Mouse (Mus musculus) erythroblast, embryonic 14.5 days (primary cell): ENCODE measurements around the gene Gm5134. TPM values are rescaled to one million over a fixed set of nuclear protein-coding genes. Genes with fewer than 3 reads are reported as not detected.

Experiments used
- H3K27me3 ChIP-seq: 2 replicates; pipeline ENCODE4 v1.6.1; 2012; ENCODE audit warnings: inconsistent platforms; ENCODE audit not compliant: control insufficient read depth
- H3K36me3 ChIP-seq: 2 replicates; pipeline ENCODE4 v1.6.1; 2012; ENCODE audit warnings: mild to moderate bottlenecking, inconsistent platforms; ENCODE audit not compliant: control insufficient read depth
- H3K4me1 ChIP-seq: 2 replicates; pipeline ENCODE4 v1.6.1; 2012; ENCODE audit warnings: inconsistent platforms; ENCODE audit not compliant: control insufficient read depth
- H3K4me3 ChIP-seq: replicated peaks from 2 replicates; pipeline ENCODE3; 2012; ENCODE audit warnings: moderate library complexity, mild to moderate bottlenecking, inconsistent platforms
- H3K9me3 ChIP-seq: 2 replicates; pipeline ENCODE4 v1.6.1; 2012; ENCODE audit warnings: low read length, inconsistent platforms, mixed read lengths; ENCODE audit not compliant: control insufficient read depth
- GATA1 ChIP-seq: IDR thresholded peaks from 2 replicates; pipeline ENCODE4 v1.6.1; 2012; ENCODE audit warnings: low read length, inconsistent platforms, mixed read lengths
- TAL1 ChIP-seq: IDR thresholded peaks from 3 replicates; pipeline ENCODE4 v1.6.1; 2012; ENCODE audit warnings: low read length, inconsistent platforms, mixed read lengths
- polyA plus RNA-seq: library from polyadenylated mRNA; stranded (reverse); fragments of >175 nt; gene quantifications from 2 replicates; pipeline ENCODE4 v1.2.3, GENCODE M21; 2012

Gene Gm5134
- polyA plus RNA-seq, 1 experiment = not detected

DNA sequence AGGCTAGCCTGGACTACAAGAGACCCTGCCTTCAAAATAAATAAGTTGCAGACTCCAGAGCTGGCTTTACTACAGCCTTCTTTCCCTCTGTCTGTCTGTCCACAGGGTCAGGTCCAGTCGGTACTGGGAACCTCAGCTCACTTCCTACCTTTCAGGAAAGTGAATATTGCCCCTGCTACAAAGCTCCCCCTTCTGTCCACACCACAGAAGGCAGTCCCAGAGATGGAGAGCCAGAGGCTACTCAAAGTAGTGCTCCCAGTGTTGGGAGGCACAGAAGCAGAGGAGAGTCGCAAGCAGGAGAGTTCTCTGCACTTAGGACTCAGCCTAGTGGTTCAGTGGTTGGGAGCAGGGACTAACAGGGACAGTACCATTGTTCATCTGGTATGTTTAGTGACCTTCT lies 30.0 kb upstream of the Gm5134 start:
- no peaks in the 10 kb centered on the region for H3K9me3 ChIP-seq
- H3K27me3 ChIP-seq = peaks cover 41% of the 10 kb centered on the region
- peaks cover 39% of the 10 kb centered on the region for H3K4me1 ChIP-seq
- TF ChIP-seq TAL1 (no peak), GATA1 (no peak)
- H3K36me3 ChIP-seq = peaks cover 4% of the 10 kb centered on the region
- H3K4me3 ChIP-seq = no peak overlapping the region

DNA sequence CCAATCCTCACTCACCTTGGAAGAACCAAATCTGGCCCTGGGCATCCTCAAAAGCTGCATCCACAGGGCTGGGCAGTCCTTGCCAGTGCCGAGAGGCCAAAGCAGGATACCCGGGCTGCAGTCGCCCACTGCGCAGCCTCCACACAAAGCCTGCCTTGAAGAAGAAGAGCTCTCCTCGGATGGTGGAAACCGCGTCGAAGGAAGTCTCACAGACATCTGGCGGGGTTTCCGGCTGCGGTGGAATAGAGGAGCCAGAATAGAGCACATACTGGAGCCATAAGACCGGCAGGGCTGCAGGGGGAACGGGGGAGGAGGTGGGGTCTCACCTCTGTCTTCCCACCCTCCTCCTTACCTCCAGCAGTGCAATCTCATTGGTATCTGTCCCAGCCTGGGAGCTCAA lies 27.9 kb upstream of the Gm5134 start:
- Histone ChIP-seq H3K9me3 (peaks cover 2% of the 10 kb centered on the region; the same call in 1 of the 2 replicates), H3K4me1 (peaks cover 25% of the 10 kb centered on the region), H3K4me3 (no peak overlapping the region), H3K27me3 (peaks cover 62% of the 10 kb centered on the region), H3K36me3 (no peaks in the 10 kb centered on the region)
- TF ChIP-seq TAL1 (no peak), GATA1 (no peak)

- no peak overlapping the region for H3K4me3 ChIP-seq
- H3K4me1 ChIP-seq = peaks cover 21% of the 10 kb centered on the region
- TF ChIP-seq GATA1 (no peak), TAL1 (no peak)
- H3K9me3 ChIP-seq = peaks cover 6% of the 10 kb centered on the region; the same call in 1 of the 2 replicates
- no peaks in the 10 kb centered on the region for H3K36me3 ChIP-seq
- H3K27me3 ChIP-seq = peaks cover 87% of the 10 kb centered on the region
These were observed 24.0 kb upstream of the Gm5134 start for GRCm38 (mm10) chr10:75930304-75930703.

GRCm38 (mm10) chr10:75931311-75931710 lies 23.0 kb upstream of the Gm5134 start:
- Histone ChIP-seq H3K9me3 (peaks cover 6% of the 10 kb centered on the region; the same call in 1 of the 2 replicates), H3K4me3 (no peak overlapping the region), H3K27me3 (peaks cover 77% of the 10 kb centered on the region), H3K36me3 (peaks cover 3% of the 10 kb centered on the region), H3K4me1 (peaks cover 31% of the 10 kb centered on the region)
- TF ChIP-seq TAL1 = no peak
- TF ChIP-seq GATA1 = no peak

- Histone ChIP-seq H3K4me1 (peaks cover 40% of the 10 kb centered on the region), H3K27me3 (peaks cover 68% of the 10 kb centered on the region), H3K4me3 (peak overlapping the region; percentile 50), H3K36me3 (peaks cover 11% of the 10 kb centered on the region), H3K9me3 (peaks cover 6% of the 10 kb centered on the region; the same call in 1 of the 2 replicates)
- TF ChIP-seq GATA1 = no peak
- TF ChIP-seq TAL1 = no peak
These were observed 22.1 kb upstream of the Gm5134 start for GRCm38 (mm10) chr10:75932081-75932678.

- peaks cover 61% of the 10 kb centered on the region for H3K27me3 ChIP-seq
- peak within 1 kb of the TSS; percentile 50 for H3K4me3 ChIP-seq
- peaks cover 18% of the 10 kb centered on the region for H3K36me3 ChIP-seq
- H3K9me3 ChIP-seq = peaks cover 6% of the 10 kb centered on the region; the same call in 1 of the 2 replicates
- peaks cover 47% of the 10 kb centered on the region for H3K4me1 ChIP-seq
- TF ChIP-seq GATA1 = no peak
- TF ChIP-seq TAL1 = no peak
These were observed 21.4 kb upstream of the Gm5134 start, which contains the start of gene Chchd10 for GRCm38 (mm10) chr10:75932891-75933290. Gene Chchd10 (plus strand): TSS chr10:75933130.

DNA sequence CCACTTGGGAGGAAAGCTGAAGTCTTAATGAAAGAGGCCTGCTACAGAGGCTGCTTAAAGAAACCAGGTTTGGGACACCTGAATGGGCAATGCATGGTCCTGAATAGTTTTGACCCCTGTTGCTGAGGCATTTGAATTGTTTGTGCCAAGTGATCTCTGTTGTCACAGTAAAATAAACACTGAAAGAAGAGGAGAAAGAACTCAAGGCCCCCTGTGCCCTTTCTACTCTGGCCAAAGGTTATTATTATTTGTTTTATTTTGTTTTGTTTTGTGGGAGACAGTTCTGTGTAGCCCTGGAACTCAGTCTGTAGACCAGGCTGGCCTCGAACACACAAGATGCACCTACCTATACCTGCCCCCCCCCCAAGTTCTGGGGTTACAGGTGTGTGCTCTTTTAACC lies 19.3 kb upstream of the Gm5134 start:
- TF ChIP-seq GATA1 (no peak), TAL1 (no peak)
- peak overlapping the region; percentile 81 for H3K4me3 ChIP-seq
- H3K9me3 ChIP-seq = peaks cover 6% of the 10 kb centered on the region; the same call in 1 of the 2 replicates
- H3K27me3 ChIP-seq = peaks cover 40% of the 10 kb centered on the region
- peaks cover 33% of the 10 kb centered on the region for H3K36me3 ChIP-seq
- peaks cover 63% of the 10 kb centered on the region for H3K4me1 ChIP-seq

DNA sequence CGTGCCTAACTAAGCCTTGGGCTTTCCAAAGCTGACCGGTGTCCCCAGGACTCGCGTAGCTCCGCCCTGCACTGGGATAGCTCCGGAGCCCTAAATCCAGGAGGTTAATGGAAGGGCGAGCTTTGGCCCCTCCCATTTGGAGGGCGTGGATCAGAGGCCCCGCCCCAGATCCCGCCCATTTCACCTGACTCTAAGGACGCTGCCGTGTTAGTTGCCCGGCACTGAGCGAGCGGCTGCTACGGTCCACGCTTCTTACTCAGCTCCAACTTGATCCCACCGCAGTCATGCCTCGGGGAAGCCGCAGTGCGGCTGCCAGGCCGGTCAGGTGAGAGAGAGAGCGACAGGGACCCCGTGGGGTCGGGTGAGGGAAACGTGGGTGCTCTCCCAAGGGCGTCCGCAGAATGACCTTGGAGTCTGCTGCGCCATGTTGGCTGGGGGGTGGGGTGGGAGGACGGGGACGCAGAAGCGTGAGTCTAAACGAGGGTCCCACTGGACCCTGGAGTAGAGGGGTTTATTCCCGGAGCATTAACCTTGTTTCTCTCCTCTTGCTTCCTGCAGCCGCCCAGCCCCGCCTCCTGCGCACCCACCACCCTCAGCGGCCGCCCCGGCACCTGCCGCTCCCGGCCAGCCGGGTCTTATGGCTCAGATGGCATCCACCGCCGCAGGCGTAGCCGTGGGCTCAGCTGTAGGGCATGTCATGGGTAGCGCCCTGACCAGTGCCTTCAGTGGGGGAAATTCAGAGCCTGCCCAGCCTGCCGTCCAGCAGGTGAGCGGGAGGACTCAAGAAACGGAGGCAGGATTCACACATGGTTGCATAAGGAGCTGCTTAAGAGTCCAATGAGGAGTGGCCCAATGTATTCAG lies 18.4 kb upstream of the Gm5134 start, which contains the start of gene Mmp11:
Gene Mmp11, minus strand, starts transcription at position 817 of the 862 bp plus-strand sequence.
- TF ChIP-seq TAL1 (no peak), GATA1 (no peak)
- peak within 1 kb of the TSS; percentile 81 for H3K4me3 ChIP-seq
- H3K4me1 ChIP-seq = peaks cover 72% of the 10 kb centered on the region
- peaks cover 42% of the 10 kb centered on the region for H3K36me3 ChIP-seq
- peaks cover 6% of the 10 kb centered on the region; the same call in 1 of the 2 replicates for H3K9me3 ChIP-seq
- peaks cover 31% of the 10 kb centered on the region for H3K27me3 ChIP-seq
